Mouse (Mus musculus): ENCODE results near the gene Epb41l3.
A peak's percentile ranks its signal among the peaks of the same experiment; 100 is the strongest.

Epb41l3 gene

DNA sequence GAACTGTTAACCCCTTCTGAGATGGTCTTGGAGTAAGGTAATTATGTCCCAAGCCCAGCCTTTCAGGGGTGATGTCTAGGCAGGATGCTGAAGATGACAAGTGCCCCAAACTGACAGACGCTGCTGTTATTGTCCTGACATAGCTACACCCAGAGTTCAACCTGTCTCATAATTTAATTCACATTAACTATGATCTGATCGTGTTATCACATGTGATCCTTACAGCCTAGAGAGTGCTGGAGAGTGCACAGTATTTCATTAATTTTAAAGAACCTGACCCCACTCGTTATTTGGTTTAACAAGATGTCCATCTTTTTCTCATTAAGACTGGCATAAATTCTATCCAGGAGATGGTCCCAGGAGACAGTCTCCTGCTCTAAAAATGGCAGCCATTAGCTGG is 112.3 kb downstream of the Epb41l3 start:
- no peak for DNase-seq (ENCODE audit: low spot score)

DNA sequence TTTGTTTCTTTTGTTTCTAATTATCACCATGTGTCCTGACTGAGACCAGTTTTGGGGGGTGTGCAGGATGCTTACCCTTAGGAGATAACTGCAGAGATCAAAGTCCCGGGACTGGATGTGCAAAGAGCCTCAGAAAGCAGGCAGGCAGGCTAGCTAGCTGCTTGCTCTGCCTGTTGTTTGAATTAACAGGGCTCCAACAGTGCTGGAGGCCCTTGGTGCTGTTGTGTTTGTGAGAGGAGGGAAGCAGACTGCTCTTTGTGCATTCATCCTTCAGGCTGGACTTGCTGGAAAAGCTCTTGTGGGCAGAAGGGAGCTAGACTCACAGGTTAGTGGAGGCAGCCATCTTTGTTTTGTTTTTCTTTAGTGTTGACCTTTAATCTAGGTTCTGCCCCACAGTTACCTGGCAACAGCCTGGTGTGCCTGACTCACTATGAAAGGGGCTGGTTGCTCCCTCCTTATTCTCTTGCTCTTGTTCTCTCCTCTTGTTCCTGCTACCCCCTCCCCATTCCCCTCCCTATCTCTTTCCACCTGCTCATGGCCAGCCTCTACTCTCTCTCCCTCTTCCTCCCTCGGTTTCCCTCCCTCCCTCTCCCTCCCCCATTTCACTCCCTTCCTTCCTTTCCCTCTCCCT is 117.5 kb downstream of the Epb41l3 start:
- DNase-seq (ENCODE audit: low spot score): peak; percentile 40

DNA sequence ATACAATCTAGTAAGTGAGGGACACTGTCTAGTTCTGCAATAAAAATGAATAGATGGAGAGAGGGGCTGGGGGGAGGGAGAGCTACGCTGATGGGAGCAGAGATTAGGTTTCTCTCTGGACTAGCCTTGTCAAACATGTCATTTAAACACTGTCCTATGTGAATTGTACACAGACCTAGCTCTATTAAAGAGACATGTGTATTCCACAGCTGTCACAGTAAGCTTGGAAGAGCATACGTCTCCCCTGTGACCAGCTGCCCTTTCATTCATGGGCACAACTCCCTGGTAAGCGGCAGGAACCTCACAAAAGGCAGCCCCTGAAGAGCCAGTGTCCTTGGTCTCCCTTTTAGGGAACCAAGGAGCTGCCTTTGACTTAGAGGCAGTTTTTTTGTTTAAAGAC is 119.1 kb downstream of the Epb41l3 start:
- no peak for DNase-seq (ENCODE audit: low spot score)

DNA sequence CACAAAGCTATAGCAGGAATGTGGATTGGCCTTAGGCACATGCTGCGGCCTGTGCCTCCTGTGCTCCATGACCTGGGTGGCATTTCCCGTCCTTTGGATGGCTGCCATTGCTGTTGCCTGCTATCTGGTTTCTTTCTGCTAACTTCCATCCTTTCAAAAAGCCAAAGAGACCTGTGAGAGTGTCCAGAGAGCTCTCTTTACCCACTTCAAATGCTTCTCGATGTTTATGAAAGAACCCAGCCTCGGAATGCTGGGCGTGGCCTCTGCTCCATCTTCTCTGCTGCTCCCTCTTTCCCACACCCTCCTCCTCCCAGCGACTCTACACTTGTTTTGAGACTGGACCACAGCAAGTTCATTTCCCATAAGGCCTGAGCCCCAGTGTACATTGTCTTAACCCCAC is 120.3 kb downstream of the Epb41l3 start:
- DNase-seq (ENCODE audit: low spot score): no peak

DNA sequence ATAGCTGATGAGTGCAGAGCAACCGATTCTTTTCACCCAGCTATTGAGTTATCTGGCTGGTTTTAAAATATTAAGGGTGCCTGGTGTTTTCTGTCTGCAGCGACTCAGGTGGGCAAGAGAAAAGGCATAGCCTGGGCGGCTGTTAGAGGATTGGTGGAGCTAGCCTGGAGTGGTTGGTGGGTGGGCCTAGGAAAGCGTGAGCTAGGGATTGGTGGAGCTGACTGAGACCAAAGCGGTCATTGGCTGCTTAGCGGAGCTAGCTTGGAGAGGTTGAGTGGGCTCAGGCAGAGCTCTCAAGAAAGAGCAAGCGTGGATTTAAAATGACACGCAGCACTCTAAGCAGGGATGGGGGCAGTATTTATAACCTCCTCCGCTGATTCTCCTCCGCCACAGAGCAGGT is 121.2 kb downstream of the Epb41l3 start:
- DNase-seq (ENCODE audit: low spot score): no peak

DNA sequence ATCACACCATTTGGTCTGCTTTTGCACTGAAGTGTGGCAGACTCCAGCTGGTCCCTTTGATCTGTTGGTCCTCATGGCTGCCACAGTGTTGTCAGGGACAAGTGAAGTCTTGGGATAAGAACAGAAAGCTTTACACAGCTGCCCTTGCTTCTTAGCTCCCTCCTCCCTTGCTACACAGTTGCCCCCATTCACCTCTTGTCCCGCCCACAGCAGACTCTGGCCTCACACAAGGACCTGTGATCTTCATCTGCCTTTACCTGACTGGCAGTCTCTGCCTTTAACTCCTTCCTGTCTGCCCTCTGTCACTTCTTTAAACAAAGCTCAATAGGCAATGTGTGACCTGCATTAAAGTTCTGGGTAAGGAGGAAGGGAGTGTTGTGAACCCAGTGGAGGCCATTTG is 123.3 kb downstream of the Epb41l3 start:
- no peak for DNase-seq (ENCODE audit: low spot score)

DNA sequence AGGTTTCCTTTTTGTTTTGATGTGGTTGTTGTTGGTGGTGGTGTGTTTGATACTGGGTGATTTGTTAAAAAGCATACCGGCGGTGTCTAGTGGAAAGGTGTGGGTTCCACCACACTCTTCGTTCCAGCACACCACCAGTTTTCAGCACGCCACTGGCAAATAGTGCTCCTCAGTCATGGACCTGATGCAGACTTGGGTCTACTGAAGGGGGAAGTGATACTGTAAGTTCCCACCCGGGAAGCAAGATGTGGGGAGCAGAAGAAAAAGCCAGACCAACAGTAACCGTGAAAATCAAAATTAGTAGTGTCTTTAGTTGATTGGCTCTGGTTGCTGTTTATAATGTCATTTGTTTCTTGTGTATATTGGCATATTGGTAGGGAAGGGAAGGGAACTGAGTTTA is 124.3 kb downstream of the Epb41l3 start:
- no peak for DNase-seq (ENCODE audit: low spot score)

DNA sequence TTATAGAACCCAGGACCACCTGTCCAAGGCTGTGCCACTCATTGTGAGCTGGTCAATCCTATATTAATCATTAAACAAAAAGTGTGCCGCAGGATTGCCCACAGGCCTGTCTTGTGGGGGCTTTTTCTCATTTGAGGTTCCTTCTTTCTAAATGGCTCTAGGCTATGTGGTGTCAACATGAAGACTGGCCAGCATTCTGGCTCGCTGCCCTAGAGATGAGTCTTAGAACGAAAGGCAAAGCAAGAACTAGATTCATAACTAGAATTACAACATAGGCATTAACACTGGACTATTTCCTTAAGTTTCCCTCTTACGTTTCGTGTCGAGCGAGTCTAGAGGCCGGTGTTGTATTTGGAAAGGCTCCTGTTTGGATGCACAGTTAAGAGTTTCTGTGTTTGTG is 125.5 kb downstream of the Epb41l3 start:
- DNase-seq (ENCODE audit: low spot score): no peak

DNA sequence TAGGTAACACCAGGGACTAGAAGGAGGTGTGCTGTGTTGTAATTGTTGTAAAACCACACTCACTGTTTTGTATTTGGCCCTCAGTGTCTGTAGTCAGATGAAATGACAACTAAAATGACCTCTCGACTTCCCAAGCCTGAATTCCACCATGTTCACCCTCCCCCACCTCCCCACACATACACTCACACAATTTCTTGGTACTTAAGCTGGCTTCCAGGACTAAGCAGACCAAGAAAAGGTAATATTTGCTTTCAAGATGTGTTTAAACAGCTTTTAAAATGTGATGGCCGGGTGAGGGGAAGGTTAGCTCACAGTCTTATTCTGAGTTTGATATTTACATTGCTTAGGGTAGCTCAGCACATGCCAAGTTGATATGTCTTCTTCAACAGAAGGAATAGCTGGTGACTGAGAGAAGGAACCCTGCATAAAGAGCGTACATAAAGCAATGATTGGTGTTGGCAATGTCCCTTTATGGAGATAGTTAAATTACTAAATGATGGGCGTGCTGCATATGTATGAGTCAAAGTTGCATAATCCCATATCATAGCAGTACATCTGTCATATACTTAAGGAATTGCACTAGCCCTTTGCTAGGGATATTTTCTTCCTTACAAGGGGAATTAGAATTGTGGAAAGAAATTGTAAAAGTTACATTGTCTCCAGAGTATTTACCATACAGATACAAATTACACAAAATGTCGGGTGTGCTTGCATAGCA is 130.0 kb downstream of the Epb41l3 start:
- DNase-seq (ENCODE audit: low spot score): no peak

DNA sequence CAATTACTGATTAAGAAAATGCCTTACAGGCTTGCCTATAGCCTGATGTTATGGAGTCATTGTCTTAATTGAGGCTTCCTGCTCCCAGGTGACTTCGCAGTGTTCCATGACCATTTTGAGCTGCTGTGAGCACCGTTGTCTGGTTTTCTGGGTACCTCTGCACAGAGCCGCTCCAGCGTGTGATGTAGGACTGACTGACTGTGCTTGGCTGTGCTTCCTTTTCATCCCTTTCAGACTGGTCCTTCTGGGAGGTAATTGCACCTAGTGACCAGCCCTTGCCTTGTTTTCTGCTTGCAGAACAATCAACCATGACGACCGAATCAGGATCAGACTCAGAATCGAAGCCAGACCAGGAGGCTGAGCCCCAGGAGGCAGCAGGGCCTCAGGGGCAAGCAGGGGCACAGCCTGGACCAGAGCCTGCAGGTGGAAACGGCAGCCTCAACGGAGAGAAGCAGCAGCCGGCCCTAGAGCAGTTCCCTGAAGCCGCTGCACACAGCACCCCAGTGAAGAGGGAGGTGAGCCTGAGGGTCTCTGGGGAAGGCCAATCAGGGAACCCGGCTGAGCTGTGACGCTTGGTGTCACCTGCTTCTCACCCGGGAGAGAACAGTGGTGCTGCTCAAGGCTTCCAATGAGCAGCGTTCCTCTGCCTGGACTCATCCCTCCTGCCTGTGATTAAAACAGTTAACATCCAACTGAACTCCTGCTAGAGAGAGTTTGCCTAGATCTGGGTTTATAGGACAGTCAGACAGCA is 132.3 kb downstream of the Epb41l3 start:
- DNase-seq (ENCODE audit: low spot score): no peak

DNA sequence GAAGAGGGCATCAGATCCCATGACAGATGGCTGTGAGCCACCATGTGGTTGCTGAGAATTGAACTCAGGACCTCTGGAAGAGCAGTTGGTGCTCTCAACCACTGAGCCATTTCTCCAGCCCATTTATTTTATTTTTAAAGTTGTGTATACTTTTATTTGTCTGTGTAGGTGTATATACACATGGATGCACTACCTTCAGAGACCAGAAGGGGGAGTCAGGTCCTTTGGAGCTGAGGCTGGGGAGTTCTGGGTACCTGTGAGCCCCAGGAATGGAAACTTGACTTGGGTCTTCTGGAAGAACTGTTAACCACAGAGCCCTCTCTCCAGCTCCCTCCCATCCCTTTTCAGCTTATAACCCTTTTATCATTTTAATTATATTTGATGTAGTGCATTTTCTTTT is 135.6 kb downstream of the Epb41l3 start:
- no peak for DNase-seq (ENCODE audit: low spot score)

DNA sequence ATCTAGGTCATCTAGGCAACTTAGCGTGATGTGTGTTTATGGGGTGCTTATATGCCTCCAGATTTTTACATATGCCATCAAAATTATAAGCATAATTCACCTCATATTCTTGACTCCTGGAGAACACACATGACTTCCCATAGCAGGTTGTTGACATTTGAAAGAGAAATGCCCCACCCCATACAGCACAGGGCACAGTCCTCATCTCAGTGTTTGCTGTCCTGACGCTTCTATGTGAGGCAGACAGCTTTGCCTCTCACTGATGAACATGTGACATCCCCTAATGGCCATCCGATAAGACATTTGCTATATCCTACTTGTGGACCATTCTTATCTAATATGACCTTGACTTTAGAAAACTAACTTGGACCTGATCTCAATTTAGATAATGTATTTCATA is 140.6 kb downstream of the Epb41l3 start:
- no peak for DNase-seq (ENCODE audit: low spot score)

DNA sequence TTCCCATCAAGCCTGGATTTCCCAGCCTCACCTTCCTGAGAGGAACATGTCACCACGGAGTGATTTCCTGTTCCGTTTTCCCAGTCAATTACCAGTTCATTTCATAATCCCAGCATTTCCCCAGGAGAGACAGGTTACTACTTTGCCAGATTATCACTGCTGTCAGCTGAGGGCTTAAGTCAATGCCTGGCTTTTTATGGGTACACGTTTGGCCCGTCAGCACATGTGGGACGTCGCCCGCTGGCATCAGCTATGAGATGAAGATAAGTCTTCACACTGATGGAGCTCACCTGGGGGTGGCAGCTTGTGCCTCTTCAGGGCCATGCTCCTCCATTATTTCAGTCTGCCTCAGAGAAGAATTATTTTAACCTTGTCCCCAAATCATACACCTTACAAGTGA is 145.4 kb downstream of the Epb41l3 start:
- no peak for DNase-seq (ENCODE audit: low spot score)

DNA sequence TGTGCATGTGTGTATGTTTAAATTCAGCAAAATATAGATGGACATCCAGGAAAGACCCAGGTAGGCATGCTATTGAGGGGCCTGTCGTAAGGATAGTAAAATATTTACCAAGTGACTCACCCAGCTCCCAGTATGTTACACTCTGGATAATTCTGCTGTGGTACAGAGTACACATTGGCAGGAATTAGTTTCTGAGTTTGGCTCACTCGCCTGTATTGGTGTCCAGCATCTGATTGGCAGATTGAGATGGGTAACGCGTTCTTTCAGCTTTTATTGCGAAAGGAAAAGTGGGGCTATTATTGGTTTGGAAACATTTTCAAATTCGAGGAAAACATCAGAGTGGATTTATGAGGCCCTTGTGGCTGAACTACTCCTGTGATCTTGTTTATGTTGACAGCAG is 145.9 kb downstream of the Epb41l3 start:
- DNase-seq (ENCODE audit: low spot score): no peak

DNA sequence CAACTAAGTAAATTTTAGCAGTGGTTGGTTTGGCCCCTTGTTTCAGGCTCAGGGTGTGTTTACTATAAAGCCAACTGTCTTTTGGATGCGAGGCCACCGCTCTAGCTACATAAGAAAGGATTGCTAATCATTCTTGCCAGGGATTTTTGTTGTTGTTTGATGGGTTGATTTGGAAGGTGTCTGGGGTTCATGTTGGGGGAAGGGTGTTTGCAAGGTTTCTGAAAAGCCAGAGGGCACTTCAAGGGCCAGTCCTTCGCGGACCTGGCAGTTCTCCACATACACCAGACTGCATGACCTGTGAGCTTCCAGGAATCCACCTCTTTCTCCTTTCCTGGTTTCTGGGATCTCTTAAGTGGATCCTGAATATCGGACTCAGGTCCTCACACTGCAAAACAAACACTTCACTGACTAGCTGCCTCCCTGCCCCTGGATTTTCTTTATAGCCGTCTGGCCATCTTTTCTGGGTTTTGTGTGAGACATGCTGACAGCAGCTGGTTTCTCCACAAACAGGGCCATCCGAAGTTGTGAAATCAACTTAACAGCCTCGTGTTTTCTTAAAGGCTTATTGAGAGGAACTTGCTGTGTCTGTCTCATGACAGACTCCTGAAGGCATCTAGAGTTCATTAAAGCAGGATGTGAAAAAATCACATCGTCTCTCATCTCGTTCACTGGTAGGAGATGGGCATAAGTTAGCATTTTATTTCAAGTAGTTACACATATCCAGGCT is 146.6 kb downstream of the Epb41l3 start:
- DNase-seq (ENCODE audit: low spot score): no peak

DNA sequence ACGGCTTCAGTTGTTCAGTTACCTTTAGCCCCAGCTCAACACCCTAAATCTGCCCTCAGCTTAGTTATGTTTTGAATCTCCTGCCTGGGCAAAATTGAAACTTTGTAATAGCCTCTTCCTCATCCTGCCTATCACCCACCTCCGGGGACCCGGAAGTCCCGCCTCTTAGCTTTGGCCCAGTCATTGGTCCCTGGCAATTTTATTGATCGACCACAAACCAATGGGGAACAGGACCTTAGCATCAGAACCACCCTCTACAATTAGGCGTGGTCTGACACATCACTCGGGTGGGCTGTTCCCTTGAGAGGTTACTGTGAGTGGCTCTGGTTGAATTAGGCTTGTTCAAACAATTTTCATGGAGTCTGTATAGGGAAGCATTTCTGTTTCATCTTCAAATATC is 150.5 kb downstream of the Epb41l3 start:
- DNase-seq (ENCODE audit: low spot score): no peak

DNA sequence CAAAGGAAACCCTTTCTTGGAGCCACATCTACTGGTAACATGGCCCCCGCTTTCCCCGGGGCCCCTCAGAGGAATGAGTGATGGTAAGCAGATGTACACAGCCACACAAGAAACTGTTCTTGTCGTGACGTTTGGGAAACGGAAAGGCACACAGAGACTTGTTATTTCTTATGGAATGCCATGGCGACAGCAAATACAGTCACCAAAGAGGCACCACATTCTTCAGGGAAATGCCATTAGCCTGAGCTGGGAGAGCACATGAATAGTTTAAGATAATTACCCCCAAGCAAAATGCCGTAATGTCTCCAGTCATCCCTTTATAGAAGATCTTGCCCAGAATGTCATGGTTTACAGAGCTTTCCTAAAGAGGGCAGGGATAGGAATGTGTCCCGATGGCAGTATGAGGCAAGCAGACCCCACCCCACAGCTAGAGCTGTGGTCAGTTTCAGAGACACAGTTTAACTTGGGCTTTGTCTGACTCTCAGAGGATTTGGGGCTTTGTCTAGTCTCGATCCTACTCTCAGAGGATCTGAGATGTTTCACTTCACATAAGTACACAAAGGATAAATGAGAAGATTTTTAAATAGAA is 152.0 kb downstream of the Epb41l3 start:
- peak; percentile 42 for DNase-seq (ENCODE audit: low spot score)

DNA sequence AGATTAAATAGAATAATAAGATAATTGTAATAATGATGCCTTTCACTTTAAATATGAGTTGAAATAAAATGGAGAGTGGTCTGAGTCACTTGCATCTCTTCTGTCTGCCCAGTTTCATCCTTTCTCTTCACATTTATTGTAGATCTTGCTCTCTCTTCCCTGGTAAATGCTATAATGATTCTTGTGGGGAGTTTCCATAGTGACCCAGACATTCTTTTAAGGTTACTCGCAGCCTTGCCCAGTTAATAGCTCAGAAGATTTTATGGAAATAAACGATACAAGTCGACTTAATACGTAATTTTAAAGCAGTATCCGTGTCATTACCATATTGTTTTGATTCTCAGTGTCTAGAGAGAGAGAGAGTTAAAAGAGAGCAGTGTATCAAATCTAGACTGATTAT is 154.0 kb downstream of the Epb41l3 start:
- no peak for DNase-seq (ENCODE audit: low spot score)

DNA sequence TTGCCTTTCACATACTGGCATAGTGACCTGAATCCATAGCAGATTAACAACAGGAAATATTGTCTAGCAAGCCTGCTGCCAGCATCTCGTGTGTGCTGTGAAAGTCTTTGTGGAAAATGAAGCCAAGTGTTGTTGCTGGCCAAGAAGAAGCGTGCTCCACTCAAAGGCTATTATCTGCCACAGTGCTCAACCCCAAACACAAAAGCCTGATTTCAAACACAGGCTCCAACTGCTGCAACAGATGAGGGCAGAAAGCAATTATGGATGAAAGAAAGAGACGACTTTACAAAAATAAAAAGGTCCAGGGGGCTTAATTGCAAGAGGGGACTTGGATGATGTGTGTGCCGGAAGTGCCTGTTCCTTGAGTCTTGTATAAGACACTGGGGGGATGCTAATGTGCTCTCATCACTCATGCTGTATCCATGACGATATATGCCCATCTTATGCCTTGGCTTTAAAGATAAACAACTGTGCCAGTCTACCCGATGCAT is 154.7 kb downstream of the Epb41l3 start:
- no peak for DNase-seq (ENCODE audit: low spot score)

DNA sequence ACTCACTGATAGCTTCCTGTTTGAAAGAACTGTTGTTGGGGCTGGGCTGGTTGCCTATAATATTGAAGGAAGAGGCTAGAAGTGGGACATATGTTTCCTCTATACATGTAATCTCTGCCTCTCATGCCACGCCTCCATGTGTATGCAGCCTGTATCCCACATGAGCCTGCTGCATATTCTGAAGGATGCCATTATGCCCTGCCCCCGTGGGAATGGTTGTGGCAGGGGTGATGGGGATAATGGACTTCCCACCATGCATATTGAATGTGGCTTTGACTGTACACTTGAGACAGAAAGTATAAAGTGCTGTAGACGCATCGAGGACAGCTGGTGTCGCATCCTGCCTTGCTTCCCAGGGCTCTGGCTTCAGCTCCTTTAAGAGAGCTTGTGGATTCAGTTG is 155.9 kb downstream of the Epb41l3 start:
- DNase-seq (ENCODE audit: low spot score): no peak

DNA sequence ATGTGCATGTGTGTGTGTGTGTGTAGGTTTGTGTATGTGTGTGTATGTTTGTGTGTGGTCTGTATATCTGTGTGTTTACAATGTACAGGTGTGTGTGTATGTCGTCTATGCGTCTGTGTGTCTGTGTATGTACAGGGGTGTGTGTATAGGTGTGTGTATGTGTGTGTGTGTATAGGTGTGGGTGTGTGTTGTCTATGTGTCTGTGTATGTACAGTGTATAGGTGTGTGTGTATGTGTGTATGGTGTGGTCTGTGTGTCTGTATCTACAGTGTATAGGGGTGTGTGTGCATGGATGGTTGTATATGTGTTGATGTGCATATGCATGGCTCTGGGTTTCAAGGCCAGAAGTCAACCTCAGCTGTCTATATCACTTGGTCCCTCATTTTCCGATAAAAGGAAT is 161.7 kb downstream of the Epb41l3 start:
- DNase-seq (ENCODE audit: low spot score): no peak

DNA sequence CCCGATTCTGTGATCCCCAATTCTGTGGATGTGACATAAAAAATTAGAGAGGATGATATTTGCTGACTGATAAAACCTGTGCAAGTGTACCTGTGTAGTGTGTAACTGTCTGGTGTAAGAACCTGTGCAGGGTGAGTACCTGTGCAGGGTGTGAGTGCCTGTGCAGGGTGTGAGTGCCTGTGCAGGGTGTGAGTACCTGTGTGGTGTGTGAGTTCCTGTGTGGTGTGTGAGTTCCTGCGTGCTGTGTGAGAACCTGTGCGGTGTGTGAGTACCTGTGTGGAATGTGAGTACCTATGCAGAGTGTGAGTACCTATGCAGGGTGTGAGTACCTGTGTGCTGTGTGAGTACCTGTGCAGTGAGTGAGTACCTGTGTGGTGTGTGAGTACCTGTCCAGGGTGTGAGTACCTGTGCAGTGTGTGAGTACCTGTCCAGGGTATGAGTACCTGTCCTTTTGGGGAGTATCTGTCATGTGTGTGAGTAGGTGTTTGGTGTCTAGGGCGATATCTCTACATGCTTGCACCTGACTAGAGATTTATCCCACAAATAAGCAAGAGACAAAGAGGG is 163.4 kb downstream of the Epb41l3 start:
- DNase-seq (ENCODE audit: low spot score): no peak

Data from embryo, embryonic 10.5 days (tissue).